Mouse (Mus musculus) induced T-regulatory cell, adult 2 months (primary cell): ENCODE data around the gene Arhgef17.

ENCODE experiments used
- DNase-seq: peaks from one replicate; pipeline ENCODE4 v3.0.0-alpha.2; 2012; ENCODE audit warnings: low read depth

Arhgef17 gene

DNA sequence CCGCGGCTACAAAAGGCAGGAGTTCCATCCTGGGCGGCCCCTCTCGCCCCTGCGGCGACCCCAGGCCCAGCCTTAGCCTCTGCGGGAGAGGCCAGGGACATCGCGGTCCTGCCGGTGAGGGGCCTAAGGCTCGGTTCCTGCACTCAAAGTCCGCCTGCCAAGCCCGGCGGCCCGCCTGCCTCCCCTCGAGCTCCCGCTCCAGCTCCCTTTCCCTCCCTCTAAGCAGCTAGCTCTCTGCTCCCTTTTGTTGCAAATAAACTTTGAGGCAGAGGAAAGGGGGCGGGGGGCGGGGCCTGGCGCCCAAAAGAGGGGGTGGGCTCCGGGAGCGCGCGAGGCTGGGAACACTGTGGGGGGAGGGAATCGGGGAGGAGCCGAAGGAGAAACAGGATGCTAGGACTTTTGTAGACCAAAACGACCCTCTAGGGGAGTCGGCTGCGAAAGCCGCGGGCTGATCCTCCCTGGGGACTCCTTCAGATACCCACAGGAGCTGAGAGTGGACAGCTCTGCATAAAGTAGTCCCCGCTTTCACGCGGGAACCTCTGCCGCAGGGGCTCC is at the start of gene Arhgef17:
Gene Arhgef17 (minus strand): TSS at position 182 of the 555 bp plus-strand sequence.
- no peak for DNase-seq

DNA sequence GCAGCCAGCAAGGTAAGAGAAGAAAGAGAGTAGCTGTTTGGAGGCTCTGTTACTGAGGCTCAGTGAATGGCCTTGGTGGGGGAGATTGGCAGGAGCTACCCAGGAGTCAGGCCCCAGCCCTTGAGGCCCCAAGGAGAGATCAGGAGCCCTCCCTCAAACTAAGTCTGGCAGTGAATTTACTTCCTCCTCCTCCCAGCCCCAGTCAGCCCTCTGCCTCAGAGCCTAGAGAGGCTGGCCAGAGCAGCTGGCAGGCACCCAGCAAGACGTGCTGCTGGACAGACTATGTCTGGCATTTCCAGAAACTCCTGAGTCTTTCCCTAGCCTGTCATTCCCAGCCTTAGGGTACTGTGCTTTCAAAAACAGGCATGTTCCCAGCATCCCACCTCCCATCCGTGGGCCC is 47.3 kb upstream of the Arhgef17 start:
- DNase-seq: no peak

DNA sequence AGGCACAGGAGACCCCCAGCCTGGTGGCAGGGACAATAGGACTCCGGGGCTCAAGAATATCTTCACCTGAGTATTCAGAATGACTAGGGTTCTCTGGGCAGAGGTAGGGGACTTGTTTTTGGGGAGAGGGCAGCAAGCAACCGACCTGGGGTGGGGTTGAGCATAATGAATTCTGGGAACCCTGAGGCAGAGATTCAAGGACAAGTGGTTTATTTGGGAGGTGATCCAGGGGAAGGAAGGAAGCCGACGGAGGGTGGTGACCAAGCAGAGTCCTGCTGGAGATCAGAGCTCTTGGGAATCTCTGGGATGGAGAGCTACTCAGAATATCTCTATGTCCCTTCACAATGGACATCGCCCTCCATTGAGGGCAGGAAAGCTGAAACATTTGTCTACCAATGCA is 46.3 kb upstream of the Arhgef17 start:
- DNase-seq: no peak

DNA sequence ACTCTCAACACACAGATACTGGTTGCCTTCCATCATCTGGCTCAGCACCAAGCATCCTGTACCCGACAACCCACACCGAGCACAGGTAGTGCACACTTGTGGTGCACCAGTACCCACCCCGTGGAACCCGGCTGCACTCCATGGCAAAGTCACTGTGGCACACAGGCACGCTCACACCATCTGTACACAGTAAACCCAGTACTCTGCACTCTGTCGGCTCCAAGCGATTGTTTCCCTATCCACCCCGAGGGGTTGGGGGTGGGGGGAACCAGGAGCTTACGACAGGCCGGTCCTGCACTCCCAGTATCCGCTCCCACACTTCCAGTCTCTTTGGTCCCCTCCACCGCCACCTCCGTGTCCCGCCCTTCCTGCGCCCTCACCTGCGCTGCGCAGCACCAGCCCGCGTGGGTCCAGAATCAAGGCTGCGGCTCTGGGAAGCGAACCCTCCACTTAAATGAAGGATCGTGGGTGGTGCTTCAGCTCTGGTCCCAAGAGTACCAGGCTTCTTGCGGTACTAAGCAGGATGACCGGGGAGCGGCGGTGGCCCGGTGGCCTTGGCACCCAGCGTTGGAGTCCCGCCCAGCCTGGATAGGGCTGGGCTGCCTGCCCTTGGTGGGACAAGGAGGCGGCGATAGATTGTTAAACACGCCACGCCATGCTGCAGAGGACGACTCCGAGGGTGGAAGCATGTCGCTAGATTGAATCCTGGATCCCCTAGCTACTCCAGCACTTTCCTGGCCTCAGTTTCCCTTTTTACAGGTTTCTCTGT is 42.4 kb upstream of the Arhgef17 start, which contains the start of gene P2ry6:
Gene P2ry6 (minus strand): TSS at position 515 of the 769 bp plus-strand sequence.
- DNase-seq: no peak

DNA sequence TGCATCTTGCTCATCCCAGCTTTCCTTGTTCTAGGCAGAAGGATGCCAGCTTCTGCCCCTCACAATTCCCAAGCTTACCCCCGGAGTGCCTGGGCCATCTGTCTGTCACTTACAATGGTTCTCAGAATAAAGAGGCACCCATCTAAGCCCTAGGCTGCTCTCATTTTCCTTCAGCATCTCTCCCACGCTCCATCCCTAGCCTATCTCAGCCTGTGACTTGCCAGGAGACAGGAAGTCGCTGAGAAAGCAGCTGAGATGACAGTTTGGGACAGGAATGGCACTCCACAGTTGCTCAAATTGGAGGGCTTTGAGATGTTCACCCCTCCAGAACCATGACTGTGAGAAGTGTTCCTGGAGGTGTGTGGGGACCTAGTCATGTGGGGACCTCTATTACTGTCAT is 41.0 kb upstream of the Arhgef17 start:
- DNase-seq: no peak

GRCm38 (mm10) chr7:100968874-100969659 is 37.2 kb upstream of the Arhgef17 start:
- no peak for DNase-seq

- DNase-seq: no peak
Measured at GRCm38 (mm10) chr7:100968376-100968775, 36.5 kb upstream of the Arhgef17 start.

DNA sequence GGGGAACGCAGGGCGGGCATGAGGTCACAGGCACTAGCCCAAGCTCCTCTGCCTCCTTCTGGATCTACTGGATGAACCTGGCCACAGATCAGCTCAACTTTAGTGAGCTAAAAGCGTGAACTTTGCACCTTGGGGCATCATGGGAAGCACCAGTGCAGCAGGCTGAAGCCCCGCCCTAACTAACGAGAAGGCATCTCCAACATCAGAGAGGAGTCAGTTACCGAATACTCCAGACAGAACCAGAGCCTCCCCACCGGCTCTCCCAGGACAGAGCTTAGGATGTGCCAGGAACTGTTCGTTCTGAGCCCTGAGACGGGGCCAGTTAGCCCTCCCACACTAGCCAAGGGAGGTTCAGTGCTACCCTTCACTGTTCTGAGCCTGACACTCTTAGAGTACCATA is 35.9 kb upstream of the Arhgef17 start:
- no peak for DNase-seq

- DNase-seq: no peak
Measured at GRCm38 (mm10) chr7:100966014-100966413, 34.1 kb upstream of the Arhgef17 start.

GRCm38 (mm10) chr7:100965079-100965478 is 33.2 kb upstream of the Arhgef17 start:
- DNase-seq: peak; percentile 52

- DNase-seq: no peak
Measured at GRCm38 (mm10) chr7:100964242-100964641, 32.3 kb upstream of the Arhgef17 start.

GRCm38 (mm10) chr7:100963381-100963780 is 31.5 kb upstream of the Arhgef17 start:
- no peak for DNase-seq

GRCm38 (mm10) chr7:100961146-100961545 is 29.2 kb upstream of the Arhgef17 start:
- DNase-seq: no peak

GRCm38 (mm10) chr7:100960462-100960861 is 28.6 kb upstream of the Arhgef17 start:
- DNase-seq: no peak

DNA sequence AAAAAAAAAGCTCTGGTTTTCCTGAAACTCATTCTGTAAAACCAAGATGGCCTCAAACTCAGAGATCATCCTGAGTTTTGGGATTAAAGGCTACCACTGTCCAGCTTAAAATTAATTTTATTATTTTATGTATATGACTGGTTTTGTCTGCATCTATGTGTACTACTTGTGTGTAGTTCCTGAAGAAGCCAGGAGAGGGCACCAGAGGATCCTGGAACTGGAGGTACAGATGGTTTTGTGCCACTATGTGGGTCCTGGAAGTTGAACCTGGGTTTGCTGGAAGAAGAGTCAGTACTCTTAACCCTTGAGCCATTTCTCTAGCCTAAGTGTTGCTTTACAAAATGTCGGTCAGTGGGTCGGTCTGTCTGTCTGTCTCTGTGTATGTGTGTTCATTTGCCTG is 26.5 kb upstream of the Arhgef17 start:
- DNase-seq: peak; percentile 57

- no peak for DNase-seq
Measured at GRCm38 (mm10) chr7:100952686-100953085, 20.8 kb upstream of the Arhgef17 start.

DNA sequence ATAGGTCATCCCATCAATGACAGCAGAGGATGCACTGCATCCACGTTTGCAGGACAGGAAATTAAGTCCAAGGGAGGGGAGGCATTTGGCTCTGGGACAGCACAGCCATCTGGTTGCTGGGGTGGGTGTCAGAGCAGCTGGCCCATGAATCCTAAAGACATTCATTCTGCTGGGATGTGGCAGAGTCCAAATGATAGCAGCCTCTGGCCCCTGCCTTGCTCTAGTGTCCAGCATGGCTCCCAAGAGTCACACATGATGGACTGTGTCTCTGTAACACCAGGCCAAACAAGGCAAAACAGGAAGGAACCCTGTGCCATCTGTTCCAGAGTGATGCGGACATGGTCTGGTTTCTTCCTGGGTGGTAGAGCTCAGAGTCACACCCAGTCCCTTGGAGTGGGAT is 20.0 kb upstream of the Arhgef17 start:
- no peak for DNase-seq

DNA sequence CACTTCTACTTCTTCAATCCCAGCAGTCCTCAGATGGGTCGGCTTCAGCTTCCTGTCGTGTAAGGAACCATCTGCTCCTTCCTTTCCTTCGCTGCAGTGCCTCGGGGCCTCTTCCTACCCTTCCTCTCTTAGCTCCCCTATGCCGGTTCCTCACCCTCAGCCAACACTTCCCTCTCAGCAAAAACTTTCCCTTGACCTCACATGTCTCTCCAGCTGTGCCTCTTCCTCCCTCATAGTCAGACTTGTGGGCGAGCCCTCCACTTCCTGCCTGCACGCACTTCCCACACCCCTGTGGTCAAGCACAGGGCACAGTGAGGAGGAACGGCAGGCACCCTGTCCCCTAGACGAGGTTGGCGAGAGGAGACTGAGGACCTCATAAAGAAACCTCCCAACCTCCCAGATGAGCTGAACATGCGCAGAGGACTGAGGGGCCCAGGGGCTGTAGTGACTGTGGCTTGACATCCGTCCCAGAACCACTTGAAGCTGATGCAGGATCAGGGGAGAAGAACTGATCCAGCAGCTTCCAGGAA is 18.6 kb upstream of the Arhgef17 start:
- DNase-seq: peak; percentile 29

DNA sequence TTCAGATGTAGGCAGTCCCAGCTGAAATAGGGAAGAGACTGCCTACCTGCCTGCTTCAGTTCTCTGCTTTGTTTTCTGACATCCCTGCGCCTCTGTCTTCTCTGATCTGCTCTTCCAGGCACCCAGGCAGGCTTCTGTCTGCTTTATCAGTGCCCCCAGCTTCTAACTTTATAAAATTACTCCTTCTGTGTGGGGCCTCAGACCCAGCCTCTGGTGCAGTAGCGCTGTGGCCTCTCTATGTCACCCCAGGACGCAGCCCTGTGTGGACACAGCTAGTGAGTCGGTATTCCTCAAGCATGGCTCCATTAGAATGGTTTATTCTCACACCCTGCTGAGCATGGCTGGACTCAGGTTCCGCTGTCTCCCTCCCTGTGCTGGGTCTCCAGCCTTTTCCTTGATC is 18.1 kb upstream of the Arhgef17 start:
- no peak for DNase-seq

DNA sequence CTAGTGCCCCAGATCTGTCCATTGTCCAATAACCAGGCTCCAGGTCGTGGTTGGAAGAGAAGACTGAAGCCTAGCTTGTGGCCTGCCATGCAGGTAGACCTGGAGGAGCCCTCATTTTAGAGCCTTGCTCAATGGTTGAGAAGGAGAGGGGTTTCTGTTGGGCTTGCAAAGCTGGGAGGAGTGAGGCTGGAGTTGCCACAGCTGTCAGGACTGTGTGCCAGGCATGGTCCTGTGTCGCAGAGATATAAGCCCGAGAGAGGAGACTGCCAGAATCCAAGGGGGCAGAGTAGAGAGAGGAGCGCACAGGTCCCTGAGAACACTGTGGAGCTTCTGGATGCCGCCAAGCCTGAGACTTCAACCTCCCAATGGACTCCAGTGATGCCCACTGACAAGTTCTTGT is 12.8 kb upstream of the Arhgef17 start:
- DNase-seq: no peak

DNA sequence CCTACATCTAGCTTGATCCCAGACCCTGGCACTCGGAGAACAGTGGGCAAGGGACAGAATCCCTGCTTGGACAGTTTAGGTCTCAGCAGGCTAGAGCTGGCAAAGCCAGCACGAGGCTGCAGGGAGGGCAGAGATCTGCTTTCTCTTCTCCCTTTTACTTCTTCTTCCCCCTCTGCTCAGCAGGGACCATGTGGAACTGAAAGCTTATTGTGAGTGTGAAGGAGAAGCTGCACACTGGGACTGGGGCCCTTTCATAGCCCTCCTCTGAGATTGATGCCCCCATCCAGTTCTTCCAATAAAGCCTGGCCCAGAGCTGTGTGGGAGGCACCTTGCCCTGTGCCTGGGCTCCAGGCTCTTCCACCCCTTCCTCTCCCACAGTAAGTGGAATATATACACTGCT is 12.4 kb upstream of the Arhgef17 start:
- no peak for DNase-seq

DNA sequence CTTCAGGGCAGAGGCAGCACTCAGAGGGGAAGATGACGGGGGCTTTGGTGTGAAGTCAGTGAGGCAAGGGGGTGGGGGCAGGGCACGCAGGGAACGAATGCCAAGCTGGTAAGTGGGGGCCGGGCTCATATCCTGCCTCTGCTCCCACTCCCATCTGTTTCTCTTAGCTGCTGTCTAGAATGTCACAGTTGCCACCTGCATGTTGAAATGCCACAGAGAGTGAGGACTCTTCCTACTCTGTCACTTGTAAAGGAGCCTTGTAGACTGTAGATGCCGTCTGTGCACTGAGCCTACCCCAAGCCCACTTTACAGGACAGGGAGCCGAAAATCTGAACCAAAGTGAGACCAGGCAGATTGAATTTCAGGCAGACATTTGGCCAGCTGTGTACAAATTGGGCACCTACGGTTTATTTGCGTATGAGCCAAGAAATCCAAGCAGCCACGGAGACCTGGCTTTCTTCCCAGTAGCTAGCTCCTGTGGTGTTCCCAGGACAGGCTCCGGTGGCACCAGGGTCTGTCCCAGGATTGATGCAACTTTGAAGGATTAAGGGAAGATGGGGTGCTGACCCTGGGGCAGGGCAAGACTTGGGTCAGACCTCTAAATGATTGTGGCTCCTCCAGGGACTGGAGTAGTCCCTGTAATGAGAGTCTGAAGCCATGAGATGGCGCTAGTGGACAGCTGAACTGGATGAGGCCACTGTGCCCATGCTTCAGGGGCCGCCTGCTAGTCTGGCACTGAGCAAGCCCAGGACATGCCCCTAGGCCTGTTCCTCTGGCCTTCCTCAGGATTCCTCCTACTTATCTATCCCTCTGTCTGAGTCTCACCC is 11.1 kb upstream of the Arhgef17 start:
- peak; percentile 66 for DNase-seq
